Mouse (Mus musculus): Measurements from ENCODE around the gene Git2. TPM values are rescaled to one million over a fixed set of nuclear protein-coding genes. Genes with fewer than 3 reads are reported as not detected.

The Git2 gene
- total RNA-seq, 2 experiments from 2014 or later: 32.0 to 46.1 TPM

DNA sequence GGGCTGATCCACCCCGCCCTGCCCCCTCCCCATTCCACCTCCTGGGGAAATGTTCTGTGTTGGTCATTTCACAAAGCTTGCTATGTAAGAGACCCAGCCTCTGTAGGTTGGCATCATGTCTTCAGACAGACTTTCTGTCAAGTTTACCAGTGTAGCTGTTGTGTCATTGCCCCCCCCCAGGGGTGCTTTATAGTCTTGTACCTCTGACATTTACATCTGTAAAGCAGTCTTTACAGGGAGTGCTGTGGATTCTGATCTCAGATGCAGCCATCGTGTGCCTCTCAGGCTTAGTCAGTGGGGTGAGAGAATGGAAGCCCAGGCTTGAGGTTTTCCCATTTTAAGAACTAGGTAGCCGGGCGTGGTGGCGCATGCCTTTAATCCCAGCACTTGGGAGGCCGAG, 26.5 kb upstream of the Git2 start:
- DNase-seq (ENCODE audit: low spot score in 2 of 2): no peak
- intact Hi-C loops (cut with DNase I): no loop called here

DNA sequence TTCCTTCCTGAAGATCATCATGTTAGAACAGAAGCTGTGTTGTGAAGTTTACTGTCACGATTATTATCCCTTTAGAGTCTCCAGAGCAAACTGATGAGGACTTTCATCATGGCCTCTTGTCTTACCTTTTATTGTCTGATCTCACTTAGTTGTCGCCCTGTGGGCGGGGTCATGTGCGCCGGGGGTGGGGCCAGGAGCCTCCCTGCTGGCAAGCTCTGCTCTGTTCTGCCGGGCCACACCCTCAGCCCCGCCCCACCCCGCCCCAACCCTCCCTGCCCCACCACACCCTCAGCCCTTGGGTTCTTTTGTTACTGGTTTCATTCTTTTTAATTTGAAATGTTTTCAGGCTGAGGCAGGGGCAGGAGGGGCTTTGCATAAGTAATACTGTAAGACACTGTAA, 25.7 kb upstream of the Git2 start:
- intact Hi-C loops (cut with DNase I): no loop called here
- no peak for DNase-seq (ENCODE audit: low spot score in 2 of 2)

- intact Hi-C loops (cut with DNase I): no loop called here
- DNase-seq (ENCODE audit: low spot score in 2 of 2): no peak
Measured at GRCm38 (mm10) chr5:114799848-114800247, 24.5 kb upstream of the Git2 start.

DNA sequence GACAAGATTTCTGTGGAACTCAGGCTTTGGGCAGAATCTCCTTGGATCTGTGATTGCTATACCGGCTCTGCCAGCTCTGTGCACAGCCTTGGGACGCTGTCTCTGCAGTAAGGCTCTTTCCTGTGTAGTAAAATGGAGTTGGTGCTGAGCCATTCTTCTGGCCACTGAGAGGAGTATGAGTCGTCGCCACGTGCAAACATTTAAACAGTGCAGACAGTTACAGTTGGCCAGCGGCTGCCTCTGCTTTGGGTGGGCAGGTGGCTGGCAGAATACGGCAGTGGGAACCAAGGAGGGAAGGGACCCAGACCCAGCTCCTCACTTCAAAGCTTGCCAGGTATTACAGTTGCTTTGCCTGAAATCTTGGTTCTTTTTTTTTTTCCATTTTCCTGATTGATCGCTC, 21.9 kb upstream of the Git2 start:
- DNase-seq (ENCODE audit: low spot score in 2 of 2): no peak

DNA sequence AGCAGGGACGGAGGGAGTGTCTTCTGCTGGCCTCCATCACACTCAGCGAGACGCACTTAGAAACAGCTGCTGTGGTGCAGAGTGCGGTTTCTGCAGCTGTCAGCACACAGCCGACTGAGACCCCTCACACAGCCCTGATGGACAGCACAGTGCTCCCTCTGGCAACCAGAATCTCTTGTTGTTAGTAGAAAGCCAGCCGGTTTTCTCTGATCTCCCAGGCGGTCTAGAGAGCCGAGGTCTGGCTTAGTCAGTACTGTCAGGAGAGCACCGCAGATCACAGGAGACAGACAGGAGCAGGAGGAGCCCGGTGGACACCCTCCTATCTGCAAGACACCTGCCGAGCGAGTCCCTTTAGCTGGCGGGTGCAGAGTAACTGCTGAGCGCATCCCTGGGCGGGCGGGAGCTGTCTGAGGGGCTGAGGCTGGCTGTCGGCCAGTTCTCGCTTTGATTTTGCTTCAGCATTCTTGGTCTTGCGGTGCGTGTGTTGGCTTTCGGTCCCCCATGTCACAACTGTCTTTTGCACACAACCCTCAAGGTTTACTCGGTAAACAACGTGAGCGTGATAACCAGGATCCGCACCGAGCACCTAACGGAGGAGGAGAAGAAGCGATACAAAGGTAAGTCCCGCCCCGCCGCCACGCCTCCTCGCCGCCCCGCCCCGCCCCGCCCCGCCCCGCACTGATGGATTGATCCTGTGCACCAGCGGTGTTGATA, 21.1 kb upstream of the Git2 start:
- DNase-seq (ENCODE audit: low spot score in 2 of 2): no peak
- intact Hi-C loops (cut with DNase I): no loop called here

More for the DNA sequence above, 21.9 kb upstream of the Git2 start:
- intact Hi-C loops (cut with DNase I): no loop called here

DNA sequence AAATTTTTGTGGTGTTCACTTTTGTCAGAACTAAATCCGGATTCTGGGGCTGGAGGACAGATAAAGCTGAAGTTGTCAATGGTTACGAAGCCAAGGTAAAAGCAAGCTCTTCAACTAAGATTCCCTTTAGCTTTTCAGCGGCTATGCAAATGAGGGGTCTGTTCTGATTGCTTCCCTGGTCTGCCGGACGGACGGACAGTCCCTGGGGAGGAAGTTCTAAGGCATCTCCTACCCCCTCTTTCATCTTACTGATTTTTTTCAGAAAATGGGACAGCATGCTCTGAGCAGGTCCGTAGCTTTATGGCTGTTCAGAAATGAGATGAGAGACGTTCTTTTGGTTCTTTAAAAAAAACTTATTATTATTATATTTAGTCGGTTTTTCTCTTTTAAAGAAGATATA, 20.3 kb upstream of the Git2 start:
- DNase-seq (ENCODE audit: low spot score in 2 of 2): no peak
- intact Hi-C loops (cut with DNase I): no loop called here

GRCm38 (mm10) chr5:114795231-114795630, 19.9 kb upstream of the Git2 start:
- intact Hi-C loops (cut with DNase I): no loop called here
- no peak for DNase-seq (ENCODE audit: low spot score in 2 of 2)

DNA sequence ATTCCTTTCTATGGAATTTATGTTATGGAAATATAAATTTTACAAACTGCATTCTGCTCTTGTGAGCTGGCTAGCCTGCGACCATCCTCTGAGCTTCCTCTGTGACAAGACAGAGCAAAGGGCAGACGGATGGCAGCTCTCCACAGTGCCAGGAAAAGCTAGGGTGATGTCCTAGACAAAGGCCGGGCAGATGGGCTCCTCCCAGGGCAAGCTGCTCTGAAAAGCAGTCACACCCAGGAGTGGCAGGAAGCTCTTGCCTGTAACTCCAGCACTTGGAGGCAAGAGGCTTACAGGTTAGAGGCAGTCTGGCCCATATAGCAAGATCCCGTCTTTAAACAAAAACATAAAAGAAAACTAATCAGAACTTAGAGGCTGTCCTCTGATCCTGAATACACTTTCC, 19.3 kb upstream of the Git2 start:
- no peak for DNase-seq (ENCODE audit: low spot score in 2 of 2)
- intact Hi-C loops (cut with DNase I): no loop called here

- intact Hi-C loops (cut with DNase I): no loop called here
- no peak for DNase-seq (ENCODE audit: low spot score in 2 of 2)
Measured at GRCm38 (mm10) chr5:114793317-114793716, 18.0 kb upstream of the Git2 start.

GRCm38 (mm10) chr5:114785196-114785595, 9.9 kb upstream of the Git2 start:
- intact Hi-C loops (cut with DNase I): no loop called here
- no peak for DNase-seq (ENCODE audit: low spot score in 2 of 2)

DNA sequence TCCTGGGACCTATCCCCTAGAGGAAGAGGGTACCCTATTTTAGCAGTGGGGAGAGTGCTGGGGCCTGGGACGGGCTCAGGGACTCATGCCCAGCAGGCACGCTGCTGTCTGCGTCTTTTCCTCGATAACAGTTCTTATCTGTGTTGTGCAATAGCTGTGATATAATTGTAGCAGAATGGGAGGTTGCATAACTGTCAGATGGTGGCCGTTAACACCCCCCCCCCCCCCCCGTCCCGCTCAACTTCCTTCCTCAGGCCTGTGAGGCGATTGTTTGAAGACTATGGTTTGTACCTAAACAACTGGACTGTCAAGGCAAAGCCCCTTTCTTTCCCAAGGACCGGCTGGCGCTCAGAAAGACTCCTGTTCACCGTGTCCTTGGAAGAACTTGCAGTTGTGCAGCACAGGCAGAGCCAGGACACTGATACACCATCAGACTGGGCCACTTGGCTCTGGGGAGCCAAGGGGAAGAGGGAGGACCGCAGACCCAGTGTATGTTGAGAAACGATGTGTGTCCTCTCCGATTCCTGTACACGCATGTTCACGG, 9.4 kb upstream of the Git2 start:
- no peak for DNase-seq (ENCODE audit: low spot score in 2 of 2)
- intact Hi-C loops (cut with DNase I): no loop called here

- DNase-seq (ENCODE audit: low spot score in 2 of 2): no peak
- intact Hi-C loops (cut with DNase I): no loop called here
Measured at GRCm38 (mm10) chr5:114783405-114784163, 8.3 kb upstream of the Git2 start.

GRCm38 (mm10) chr5:114782991-114783390, 7.7 kb upstream of the Git2 start:
- intact Hi-C loops (cut with DNase I): no loop called here

GRCm38 (mm10) chr5:114780912-114781311, 5.6 kb upstream of the Git2 start:
- intact Hi-C loops (cut with DNase I): no loop called here
- DNase-seq (ENCODE audit: low spot score in 2 of 2): no peak

More at GRCm38 (mm10) chr5:114782991-114783390, 7.7 kb upstream of the Git2 start:
- DNase-seq (ENCODE audit: low spot score in 2 of 2): no peak

- intact Hi-C loops (cut with DNase I): no loop called here
Measured at GRCm38 (mm10) chr5:114779956-114780489, 4.7 kb upstream of the Git2 start.

GRCm38 (mm10) chr5:114776174-114776573, 857 bp upstream of the Git2 start:
- intact Hi-C loops (cut with DNase I): no loop called here
- no peak for DNase-seq (ENCODE audit: low spot score in 2 of 2)

More at GRCm38 (mm10) chr5:114779956-114780489, 4.7 kb upstream of the Git2 start:
- no peak for DNase-seq (ENCODE audit: low spot score in 2 of 2)

DNA sequence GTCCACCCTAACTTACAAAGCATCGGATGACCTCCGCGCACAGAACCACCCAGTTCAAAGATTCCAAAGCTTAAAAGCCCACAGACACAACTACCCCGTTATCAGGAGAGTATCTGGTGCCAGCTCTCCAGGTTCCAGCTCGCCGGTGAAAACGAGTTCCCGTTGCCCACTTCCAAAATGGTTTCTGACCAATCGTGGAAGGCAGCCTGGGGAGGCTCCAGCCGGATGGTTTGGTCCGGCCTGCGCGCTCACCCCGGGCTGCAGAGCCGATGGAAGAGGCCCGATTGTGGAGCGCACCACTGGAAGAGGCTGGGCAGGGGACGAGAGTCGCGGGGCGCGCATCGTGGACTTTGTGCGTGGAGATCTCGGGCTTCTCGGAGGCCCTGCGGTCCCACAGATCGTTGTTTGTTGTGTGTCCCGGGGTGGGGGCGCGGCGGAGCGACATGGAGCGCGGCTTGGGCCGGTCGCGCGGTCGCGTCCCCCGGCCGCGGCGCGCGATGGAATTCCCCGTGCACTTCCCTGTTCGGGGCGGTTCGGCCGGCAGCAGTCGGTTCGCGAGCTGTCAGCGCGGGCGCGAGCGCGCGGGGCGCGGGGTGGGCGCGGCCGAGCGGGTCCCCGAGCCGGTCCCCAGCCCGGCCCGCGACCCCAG, 790 bp downstream of the Git2 start, which contains the start of gene Ankrd13a:
Ankrd13a (plus strand) TSS at position 275 of the 649 bp plus-strand sequence.
- intact Hi-C loops (cut with DNase I): loop anchor here (5.0 kb wide), 2 partner anchors 33 to 67 kb away; partner anchors contain the start of gene Tchp
- peak; percentile 92 for DNase-seq (ENCODE audit: low spot score in 2 of 2)

- peak in 1 of 2 experiments; percentile 36 for DNase-seq (ENCODE audit: low spot score in 2 of 2)
- intact Hi-C loops (cut with DNase I): loop anchor here (5.0 kb wide), 2 partner anchors 34 to 66 kb away; partner anchors contain the start of gene Tchp
Measured at GRCm38 (mm10) chr5:114773780-114774179, 1.5 kb downstream of the Git2 start.

- peak; percentile 95 to 96 for DNase-seq (ENCODE audit: low spot score in 2 of 2)
- intact Hi-C loops (cut with DNase I): loop anchor here (5.0 kb wide), 2 partner anchors 34 to 66 kb away; partner anchors contain the start of gene Tchp
Measured at GRCm38 (mm10) chr5:114773211-114773710, 2.1 kb downstream of the Git2 start.
